Mouse (Mus musculus): Measurements from ENCODE around the gene Ep300. TPM values are rescaled to one million over a fixed set of nuclear protein-coding genes. Genes with fewer than 3 reads are reported as not detected.

Gene Ep300
- polyA plus RNA-seq (2016; fragmentation: Nextera tagmentation; extraction: Ambion mirVana): 14.1 and 21.1 TPM in 2 replicates

DNA sequence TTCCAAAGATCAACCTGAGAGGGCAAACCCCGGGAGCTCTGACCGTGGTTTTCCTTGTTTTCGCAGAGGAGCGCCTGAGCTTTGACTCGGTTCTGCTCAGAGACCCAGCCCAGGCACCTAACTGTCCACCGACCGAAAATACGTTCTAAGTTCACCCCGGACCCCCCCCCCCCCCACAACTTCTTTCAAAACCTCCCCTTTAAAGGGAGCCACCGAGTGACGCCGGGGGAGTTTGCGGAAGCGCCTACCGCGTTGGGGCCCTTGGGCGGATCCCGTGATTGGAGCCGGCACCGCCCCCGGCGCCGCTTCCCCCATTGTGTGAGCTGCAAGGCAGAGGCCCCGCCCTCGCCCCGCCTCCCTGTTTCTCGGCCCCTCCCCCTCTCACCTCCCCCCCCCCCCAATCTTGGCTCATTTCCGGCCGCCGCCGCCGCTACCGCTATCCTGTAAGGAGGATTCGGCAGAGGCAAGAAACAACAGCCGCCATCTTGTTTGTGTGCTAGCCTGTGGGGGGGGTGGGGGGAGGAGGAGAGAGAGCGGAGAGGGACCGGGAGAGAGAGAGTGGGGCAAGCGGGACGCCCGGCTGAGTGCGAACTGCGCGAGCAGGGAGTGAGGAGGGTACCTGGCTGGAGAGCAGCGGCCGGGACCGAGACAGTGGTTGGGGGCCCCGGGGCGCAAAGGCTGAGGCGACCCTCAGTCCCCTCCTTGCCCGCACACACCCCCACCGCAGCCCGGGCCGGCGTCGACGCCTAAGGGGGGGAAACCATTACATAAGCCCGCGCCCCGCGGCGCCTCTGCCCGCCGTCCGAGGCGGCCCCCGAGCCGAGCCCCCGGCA, at the start of gene Ep300:
TSS of gene Ep300 (plus strand) at position 439 of the 833 bp plus-strand sequence.
- Histone ChIP-seq H3K27ac (replicated peaks) (peak within 1 kb of the TSS; percentile 100), H3K4me1 (peaks cover 27% of the 10 kb centered on the region), H3K27me3 (ENCODE audit: low read depth, poor library complexity, severe bottlenecking) (no peaks in the 10 kb centered on the region), H3K9me3 (replicated peaks) (no peaks in the 10 kb centered on the region), H3K36me3 (peaks cover 18% of the 10 kb centered on the region), H3K4me3 (peak within 1 kb of the TSS; percentile 98)
- DNase-seq (ENCODE audit: low spot score): peak; percentile 98
- under 1% methylated on average over 67 of the region's 68 CpGs for WGBS

GRCm38 (mm10) chr15:81535881-81536351, 49.2 kb upstream of the Ep300 start:
- 25% methylated on average over 9 of the region's 9 CpGs for whole genome bisulfite sequencing
- H3K27ac ChIP-seq (replicated peaks): peak overlapping the region; percentile 49; the same call in 1 of the 2 replicates
- H3K4me1 ChIP-seq: peaks cover 11% of the 10 kb centered on the region
- no peaks in the 10 kb centered on the region for H3K27me3 ChIP-seq (ENCODE audit: low read depth, poor library complexity, severe bottlenecking)
- H3K4me3 ChIP-seq: no peak overlapping the region
- H3K36me3 ChIP-seq: no peaks in the 10 kb centered on the region
- no peaks in the 10 kb centered on the region for H3K9me3 ChIP-seq (replicated peaks)
- DNase-seq (ENCODE audit: low spot score): peak; percentile 37

DNA sequence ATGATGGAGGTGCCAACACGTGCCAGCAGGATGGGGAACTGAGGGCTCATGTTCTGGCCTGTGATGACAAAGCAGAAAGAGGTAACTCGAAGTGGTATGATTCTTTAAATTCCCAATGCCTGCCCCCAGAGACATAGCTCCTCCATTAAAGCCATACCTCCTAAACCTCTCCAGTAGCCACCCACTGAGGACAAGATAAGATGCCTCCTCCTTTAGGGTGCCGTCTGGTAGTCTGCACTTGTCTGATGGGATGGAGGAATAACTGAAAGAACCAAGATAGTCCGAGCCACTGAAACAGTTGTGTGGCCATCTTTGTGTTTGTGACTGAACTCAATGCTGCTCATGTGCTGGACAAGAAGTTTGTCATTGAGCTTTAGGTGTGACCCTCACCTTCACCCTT, 47.0 kb upstream of the Ep300 start:
- no peak overlapping the region for H3K4me3 ChIP-seq
- no peak for DNase-seq (ENCODE audit: low spot score)
- H3K9me3 ChIP-seq (replicated peaks): no peaks in the 10 kb centered on the region
- peaks cover 11% of the 10 kb centered on the region for H3K4me1 ChIP-seq
- WGBS: 82% methylated on average over 4 of the region's 4 CpGs
- no peak overlapping the region for H3K27ac ChIP-seq (replicated peaks)
- H3K27me3 ChIP-seq (ENCODE audit: low read depth, poor library complexity, severe bottlenecking): no peaks in the 10 kb centered on the region
- H3K36me3 ChIP-seq: no peaks in the 10 kb centered on the region

- no peak for DNase-seq (ENCODE audit: low spot score)
Observed at GRCm38 (mm10) chr15:81539560-81539959, 45.6 kb upstream of the Ep300 start.

GRCm38 (mm10) chr15:81544916-81545315, 40.2 kb upstream of the Ep300 start:
- no peak overlapping the region for H3K27ac ChIP-seq (replicated peaks)
- no peak overlapping the region for H3K4me3 ChIP-seq
- 90% methylated on average over 2 of the region's 2 CpGs for WGBS
- H3K9me3 ChIP-seq (replicated peaks): no peaks in the 10 kb centered on the region
- DNase-seq (ENCODE audit: low spot score): no peak
- H3K36me3 ChIP-seq: no peaks in the 10 kb centered on the region
- H3K27me3 ChIP-seq (ENCODE audit: low read depth, poor library complexity, severe bottlenecking): no peaks in the 10 kb centered on the region
- H3K4me1 ChIP-seq: no peaks in the 10 kb centered on the region

More at GRCm38 (mm10) chr15:81539560-81539959, 45.6 kb upstream of the Ep300 start:
- no peaks in the 10 kb centered on the region for H3K27me3 ChIP-seq (ENCODE audit: low read depth, poor library complexity, severe bottlenecking)
- H3K9me3 ChIP-seq (replicated peaks): no peaks in the 10 kb centered on the region
- no peak overlapping the region for H3K27ac ChIP-seq (replicated peaks)
- H3K36me3 ChIP-seq: no peaks in the 10 kb centered on the region
- 70% methylated on average over 2 of the region's 2 CpGs for WGBS
- no peak overlapping the region for H3K4me3 ChIP-seq
- peaks cover 11% of the 10 kb centered on the region for H3K4me1 ChIP-seq

DNA sequence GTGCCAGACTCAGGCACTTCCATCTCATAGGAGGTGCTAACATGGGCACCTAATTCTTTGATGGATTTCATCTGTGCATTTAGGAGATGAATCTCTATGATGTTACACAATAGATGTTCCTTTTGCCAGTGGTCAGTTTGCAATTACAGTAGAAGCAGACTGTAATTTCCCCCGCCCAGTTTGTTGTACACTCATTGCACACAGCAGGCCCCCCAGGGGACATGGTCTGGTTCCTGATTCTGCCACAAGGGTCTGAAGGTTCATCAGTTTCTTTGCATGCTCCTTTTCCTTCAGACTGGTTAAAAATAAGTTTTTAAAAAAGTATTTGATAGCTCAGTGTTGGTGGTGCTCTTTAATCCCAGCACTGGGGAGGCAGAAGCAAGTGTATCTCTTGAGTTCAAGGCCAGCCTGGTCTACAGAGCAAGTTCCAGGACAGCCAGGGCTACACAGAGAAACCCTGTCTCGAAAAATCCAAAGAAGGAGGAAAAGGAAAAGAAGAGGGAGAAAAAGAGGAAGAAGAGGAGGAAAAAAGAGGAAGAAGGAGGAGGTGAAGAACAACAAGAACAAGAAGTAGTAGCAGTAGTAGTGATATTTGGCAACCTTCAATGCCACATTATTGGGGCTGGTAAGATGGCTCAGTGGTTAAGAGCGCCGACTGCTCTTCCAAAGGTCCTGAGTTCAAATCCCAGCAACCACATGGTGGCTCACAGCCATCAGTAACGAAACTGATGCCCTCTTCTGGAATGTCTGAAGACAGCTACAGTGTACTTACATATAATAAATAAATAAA, 39.6 kb upstream of the Ep300 start:
- Histone ChIP-seq H3K36me3 (no peaks in the 10 kb centered on the region), H3K9me3 (replicated peaks) (no peaks in the 10 kb centered on the region), H3K4me1 (no peaks in the 10 kb centered on the region), H3K27me3 (ENCODE audit: low read depth, poor library complexity, severe bottlenecking) (no peaks in the 10 kb centered on the region), H3K27ac (replicated peaks) (no peak overlapping the region), H3K4me3 (no peak overlapping the region)
- WGBS: 80% methylated on average over 5 of the region's 5 CpGs
- DNase-seq (ENCODE audit: low spot score): no peak

- H3K4me3 ChIP-seq: no peak overlapping the region
- DNase-seq (ENCODE audit: low spot score): no peak
- no peaks in the 10 kb centered on the region for H3K27me3 ChIP-seq (ENCODE audit: low read depth, poor library complexity, severe bottlenecking)
- H3K9me3 ChIP-seq (replicated peaks): no peaks in the 10 kb centered on the region
- no peaks in the 10 kb centered on the region for H3K4me1 ChIP-seq
- 84% methylated on average over 1 of the region's 1 CpGs for WGBS
- no peaks in the 10 kb centered on the region for H3K36me3 ChIP-seq
- no peak overlapping the region for H3K27ac ChIP-seq (replicated peaks)
Observed at GRCm38 (mm10) chr15:81553455-81553854, 31.7 kb upstream of the Ep300 start.

DNA sequence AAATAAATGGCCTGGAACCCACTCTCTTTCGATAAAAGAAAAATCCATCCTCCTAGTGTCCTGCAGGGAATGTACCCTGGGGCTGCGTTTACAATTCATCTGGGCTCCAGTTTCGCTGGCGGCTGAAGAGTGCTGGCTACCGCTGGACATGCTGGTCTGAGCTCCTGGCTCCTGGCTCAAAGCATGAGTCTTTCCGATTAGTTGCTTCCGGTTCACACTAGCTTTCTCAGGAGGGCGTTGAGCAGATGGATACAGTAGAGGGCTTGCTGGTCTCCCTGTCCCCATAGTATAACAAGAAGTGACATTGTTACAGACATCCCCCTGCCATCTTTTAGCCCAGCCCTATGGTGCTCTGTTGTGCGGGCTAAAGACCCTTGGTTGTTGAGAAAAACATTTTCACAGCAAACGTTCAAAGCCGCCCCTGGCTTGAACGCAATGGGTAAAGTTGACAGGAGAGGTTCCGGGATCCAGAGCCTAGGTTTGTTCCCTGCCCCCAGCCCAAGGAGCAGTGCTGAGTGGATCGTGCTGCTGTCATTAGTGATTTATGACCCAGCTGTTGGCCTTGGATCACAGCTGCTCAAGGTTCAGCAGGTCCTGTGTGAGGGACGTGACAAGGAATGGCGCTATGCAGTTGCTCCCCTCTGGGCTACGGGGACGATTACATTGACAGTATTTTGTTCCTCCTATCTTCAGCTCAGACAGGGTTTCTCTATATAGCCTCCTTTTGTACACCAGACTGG, 30.4 kb upstream of the Ep300 start:
- Histone ChIP-seq H3K9me3 (replicated peaks) (no peaks in the 10 kb centered on the region), H3K27ac (replicated peaks) (no peak overlapping the region), H3K36me3 (no peaks in the 10 kb centered on the region), H3K4me1 (no peaks in the 10 kb centered on the region), H3K4me3 (no peak overlapping the region), H3K27me3 (ENCODE audit: low read depth, poor library complexity, severe bottlenecking) (no peaks in the 10 kb centered on the region)
- WGBS: 83% methylated on average over 18 of the region's 18 CpGs
- DNase-seq (ENCODE audit: low spot score): no peak

GRCm38 (mm10) chr15:81555986-81556385, 29.2 kb upstream of the Ep300 start:
- no peak overlapping the region for H3K27ac ChIP-seq (replicated peaks)
- no peaks in the 10 kb centered on the region for H3K9me3 ChIP-seq (replicated peaks)
- no peaks in the 10 kb centered on the region for H3K36me3 ChIP-seq
- WGBS: 73% methylated on average over 3 of the region's 3 CpGs
- no peak overlapping the region for H3K4me3 ChIP-seq
- H3K4me1 ChIP-seq: no peaks in the 10 kb centered on the region
- DNase-seq (ENCODE audit: low spot score): no peak
- H3K27me3 ChIP-seq (ENCODE audit: low read depth, poor library complexity, severe bottlenecking): no peaks in the 10 kb centered on the region

DNA sequence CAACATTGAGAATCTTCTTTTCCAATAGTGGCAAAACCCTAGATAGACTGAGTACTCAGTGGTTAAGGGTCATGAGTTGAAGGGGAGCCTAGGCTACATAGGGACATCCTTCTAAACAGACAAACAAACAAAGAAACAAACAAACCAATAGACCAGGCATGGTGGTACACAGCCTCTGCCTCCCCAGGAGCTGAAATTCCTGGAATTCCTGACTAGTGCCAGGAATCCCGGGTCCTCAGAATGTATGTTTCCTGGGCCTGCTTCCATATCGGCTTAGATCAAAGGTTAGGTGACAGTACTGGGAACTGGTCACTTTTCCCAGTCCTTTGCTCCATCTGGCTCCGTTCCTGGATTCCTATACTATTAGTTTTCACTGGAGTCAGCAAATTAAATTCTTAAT, 23.6 kb upstream of the Ep300 start:
- 67% methylated on average over 3 of the region's 3 CpGs for WGBS
- DNase-seq (ENCODE audit: low spot score): no peak
- no peak overlapping the region for H3K4me3 ChIP-seq
- H3K9me3 ChIP-seq (replicated peaks): no peaks in the 10 kb centered on the region
- H3K27me3 ChIP-seq (ENCODE audit: low read depth, poor library complexity, severe bottlenecking): no peaks in the 10 kb centered on the region
- H3K36me3 ChIP-seq: no peaks in the 10 kb centered on the region
- no peaks in the 10 kb centered on the region for H3K4me1 ChIP-seq
- H3K27ac ChIP-seq (replicated peaks): no peak overlapping the region

- Histone ChIP-seq H3K4me3 (no peak overlapping the region), H3K27ac (replicated peaks) (no peak overlapping the region), H3K36me3 (no peaks in the 10 kb centered on the region), H3K9me3 (replicated peaks) (no peaks in the 10 kb centered on the region), H3K4me1 (no peaks in the 10 kb centered on the region), H3K27me3 (ENCODE audit: low read depth, poor library complexity, severe bottlenecking) (no peaks in the 10 kb centered on the region)
- 89% methylated on average over 9 of the region's 9 CpGs for WGBS
- no peak for DNase-seq (ENCODE audit: low spot score)
Observed at GRCm38 (mm10) chr15:81561996-81562395, 23.2 kb upstream of the Ep300 start.

Data from midbrain, embryonic 10.5 days (tissue).